Mouse (Mus musculus): ENCODE measurements around the gene Olfr490.

The Olfr490 gene

GRCm38 (mm10) chr7:108288834-108289233, at the start of gene Olfr490:
Gene Olfr490, minus strand, starts transcription at chr7:108288934.
- no peak for DNase-seq

- DNase-seq: no peak
Measured at GRCm38 (mm10) chr7:108323574-108323973, 34.8 kb upstream of the Olfr490 start, which contains the start of gene Olfr492. Gene Olfr492, minus strand, starts transcription at chr7:108323674.

- DNase-seq: no peak
Measured at GRCm38 (mm10) chr7:108313151-108313550, 24.4 kb upstream of the Olfr490 start, which contains the start of gene Olfr491. Gene Olfr491, plus strand, starts transcription at chr7:108313451.

- no peak for DNase-seq
Measured at GRCm38 (mm10) chr7:108258247-108258646, 30.5 kb downstream of the Olfr490 start, which contains the start of gene Olfr488. Gene Olfr488, minus strand, starts transcription at chr7:108258347.
